Mouse (Mus musculus): ENCODE results near the gene Gm3448. TPM values are rescaled to one million over a fixed set of nuclear protein-coding genes. Genes with fewer than 3 reads are reported as not detected.
"Not testable (repeated sequence)": the region's sequence is repeated elsewhere in the genome, so short reads cannot be mapped to it uniquely, and the experiment has no call there.

Gm3448 gene
- polyA plus RNA-seq (2015; fragmentation: Nextera tagmentation; extraction: Ambion mirVana): 5.2 and 5.5 TPM in 2 replicates

DNA sequence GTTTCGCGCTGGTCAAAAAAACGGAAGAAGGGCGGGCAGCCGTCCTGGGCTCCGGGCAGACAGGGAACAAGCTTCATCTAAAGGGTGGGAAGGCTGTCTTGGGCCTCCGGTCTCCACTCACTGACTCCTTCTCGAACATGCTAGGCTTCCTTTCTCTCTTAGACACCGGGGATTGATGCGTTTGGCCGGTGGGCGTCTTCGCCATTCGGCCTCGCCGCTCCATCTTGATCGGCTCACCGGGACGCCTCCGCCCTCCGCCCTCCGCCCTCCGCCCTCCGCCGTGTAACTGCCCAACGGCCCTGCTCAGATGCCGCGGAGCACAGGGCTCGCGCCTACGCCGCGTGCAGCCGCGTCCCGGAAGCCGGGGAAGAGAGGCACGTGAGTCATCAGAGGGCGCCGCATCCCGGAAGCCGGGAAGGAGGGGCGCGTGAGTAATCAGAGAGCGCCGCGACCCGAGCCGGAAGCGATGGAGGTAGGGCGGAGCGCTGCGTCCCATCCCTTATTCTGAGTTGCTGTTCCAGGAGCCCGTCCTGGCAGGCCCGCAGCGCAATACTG is at the start of gene Gm3448, which contains the start of the genes Ermard and Tcte3:
Gene Gm3448 (minus strand): TSS at position 363 of the 555 bp plus-strand sequence.
Gene Ermard (plus strand): TSS at position 34 of the 555 bp plus-strand sequence.
Gene Tcte3 (minus strand): TSS at position 314 of the 555 bp plus-strand sequence.
- not testable (repeated sequence) for H3K27me3 ChIP-seq; H3K9ac ChIP-seq (replicated peaks); H3K36me3 ChIP-seq; H3K4me2 ChIP-seq (replicated peaks); H3K4me1 ChIP-seq; H3K9me3 ChIP-seq; H3K27ac ChIP-seq (replicated peaks)
- H3K4me3 ChIP-seq: peak within 1 kb of the TSS; percentile 25; the same call in 1 of the 2 replicates
- peak; percentile 99 for ATAC-seq (replicated peaks)
- 0% methylated on average over 15 of the region's 56 CpGs for WGBS

DNA sequence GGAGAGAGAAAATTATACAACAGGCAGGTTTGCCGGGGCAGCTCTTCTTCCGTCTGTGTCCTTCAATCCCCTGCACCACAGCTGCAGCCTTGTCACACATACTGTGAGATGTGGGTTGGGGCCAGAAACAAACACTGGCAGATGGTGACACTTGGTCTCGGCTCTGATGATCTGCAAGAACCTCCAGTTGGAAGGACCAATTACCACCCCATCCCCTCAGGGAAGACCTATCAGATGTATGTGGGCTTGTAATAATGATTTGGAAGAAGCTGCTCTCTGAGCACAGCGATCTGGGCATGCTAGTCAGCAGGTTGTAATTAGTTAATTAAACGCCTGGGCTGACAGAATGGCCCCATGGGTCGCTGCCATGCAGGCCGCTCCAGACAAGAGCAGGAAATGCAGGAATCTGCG is 47.3 kb upstream of the Gm3448 start:
- Histone ChIP-seq H3K27ac (replicated peaks) (peak overlapping the region; percentile 42), H3K4me1 (peaks cover 24% of the 10 kb centered on the region), H3K27me3 (no peaks in the 10 kb centered on the region), H3K36me3 (no peaks in the 10 kb centered on the region), H3K9me3 (no peaks in the 10 kb centered on the region), H3K4me2 (replicated peaks) (no peak overlapping the region), H3K9ac (replicated peaks) (no peak overlapping the region), H3K4me3 (no peak overlapping the region)
- ATAC-seq (replicated peaks): peak; percentile 69
- WGBS: 12% methylated on average over 8 of the region's 8 CpGs

DNA sequence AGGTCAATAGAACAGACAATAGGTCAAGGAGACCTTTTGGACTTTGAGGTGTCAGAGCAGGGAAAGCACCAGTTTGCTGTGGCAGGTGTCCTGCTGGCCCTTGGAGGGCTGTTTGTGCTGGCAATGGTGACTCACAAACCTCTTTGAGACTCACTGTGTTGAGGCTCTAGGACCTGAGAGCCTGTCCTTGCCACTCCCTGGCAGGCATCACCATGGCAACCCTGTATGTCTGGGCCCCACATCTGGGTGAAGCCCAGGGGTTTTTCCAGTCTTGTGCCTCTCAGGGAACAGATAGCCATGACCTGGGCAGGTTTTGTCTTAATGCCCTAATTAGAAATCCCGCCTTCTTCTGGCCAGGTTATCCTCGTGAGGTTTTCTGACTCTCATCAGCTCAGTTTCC is 46.8 kb upstream of the Gm3448 start:
- no peak overlapping the region for H3K9ac ChIP-seq (replicated peaks)
- H3K4me1 ChIP-seq: peaks cover 21% of the 10 kb centered on the region
- peak; percentile 49; the same call in 1 of the 2 replicates for ATAC-seq (replicated peaks)
- H3K36me3 ChIP-seq: no peaks in the 10 kb centered on the region
- no peaks in the 10 kb centered on the region for H3K27me3 ChIP-seq
- H3K4me3 ChIP-seq: no peak overlapping the region
- WGBS: 17% methylated on average over 2 of the region's 2 CpGs
- no peak overlapping the region for H3K4me2 ChIP-seq (replicated peaks)
- H3K27ac ChIP-seq (replicated peaks): peak overlapping the region; percentile 42
- no peaks in the 10 kb centered on the region for H3K9me3 ChIP-seq

DNA sequence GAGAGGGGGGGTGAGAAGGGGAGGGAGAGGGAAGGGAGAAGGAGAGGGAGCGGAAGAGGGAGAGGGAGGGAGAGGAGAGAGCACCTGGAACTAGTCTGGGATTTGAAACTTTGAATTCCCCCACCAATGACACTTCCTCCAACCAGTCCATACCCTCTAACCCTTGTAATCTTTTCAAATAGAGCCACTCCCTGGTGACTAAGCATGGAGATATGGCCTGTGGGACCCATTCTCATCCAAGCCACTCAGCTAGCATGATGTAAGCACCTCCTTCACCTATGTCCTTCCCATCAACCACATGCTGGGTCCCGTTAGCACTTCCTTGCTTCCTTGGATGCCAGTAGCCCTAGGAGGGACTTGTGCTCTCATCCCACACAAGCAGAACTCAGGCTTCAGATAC is 43.7 kb upstream of the Gm3448 start:
- Histone ChIP-seq H3K4me3 (no peak overlapping the region), H3K9me3 (no peaks in the 10 kb centered on the region), H3K27me3 (no peaks in the 10 kb centered on the region), H3K9ac (replicated peaks) (no peak overlapping the region), H3K36me3 (no peaks in the 10 kb centered on the region), H3K4me2 (replicated peaks) (no peak overlapping the region), H3K27ac (replicated peaks) (no peak overlapping the region), H3K4me1 (peaks cover 21% of the 10 kb centered on the region)
- ATAC-seq (replicated peaks): no peak
- 69% methylated on average over 2 of the region's 2 CpGs for WGBS

DNA sequence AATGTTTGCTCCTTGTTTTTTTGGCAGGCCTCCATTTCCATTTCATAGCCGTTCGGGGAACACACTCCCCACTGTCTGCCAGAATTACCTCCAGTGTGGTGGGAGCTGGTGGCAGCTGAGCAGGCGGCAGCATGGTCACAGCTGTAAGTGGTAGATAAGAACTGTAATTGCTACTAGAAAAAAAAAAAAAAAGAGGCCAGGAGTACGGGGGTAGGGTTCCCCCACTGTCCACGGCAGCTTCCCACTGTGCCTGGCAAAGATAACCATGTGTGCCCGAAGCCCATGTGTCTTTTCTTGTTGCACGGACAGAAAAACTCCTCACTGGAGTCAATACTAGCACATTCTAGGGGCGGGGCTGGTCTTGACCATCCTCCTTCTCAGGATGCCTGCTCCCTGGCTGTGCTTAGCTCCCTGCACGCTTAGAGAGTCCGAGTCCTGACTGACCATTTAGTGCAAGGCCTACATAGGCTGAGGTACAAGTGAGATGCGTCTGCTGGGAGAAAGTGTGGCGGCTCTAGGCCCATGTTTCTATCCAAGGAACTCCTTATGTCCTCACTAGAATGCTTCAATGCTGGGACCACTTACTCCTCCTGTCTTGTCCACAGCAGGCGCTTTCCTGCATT is 43.0 kb upstream of the Gm3448 start:
- H3K36me3 ChIP-seq: no peaks in the 10 kb centered on the region
- H3K4me1 ChIP-seq: peaks cover 21% of the 10 kb centered on the region
- ATAC-seq (replicated peaks): no peak
- no peaks in the 10 kb centered on the region for H3K27me3 ChIP-seq
- H3K9me3 ChIP-seq: no peaks in the 10 kb centered on the region
- no peak overlapping the region for H3K4me3 ChIP-seq
- no peak overlapping the region for H3K27ac ChIP-seq (replicated peaks)
- H3K9ac ChIP-seq (replicated peaks): no peak overlapping the region
- no peak overlapping the region for H3K4me2 ChIP-seq (replicated peaks)
- WGBS: 53% methylated on average over 13 of the region's 13 CpGs

DNA sequence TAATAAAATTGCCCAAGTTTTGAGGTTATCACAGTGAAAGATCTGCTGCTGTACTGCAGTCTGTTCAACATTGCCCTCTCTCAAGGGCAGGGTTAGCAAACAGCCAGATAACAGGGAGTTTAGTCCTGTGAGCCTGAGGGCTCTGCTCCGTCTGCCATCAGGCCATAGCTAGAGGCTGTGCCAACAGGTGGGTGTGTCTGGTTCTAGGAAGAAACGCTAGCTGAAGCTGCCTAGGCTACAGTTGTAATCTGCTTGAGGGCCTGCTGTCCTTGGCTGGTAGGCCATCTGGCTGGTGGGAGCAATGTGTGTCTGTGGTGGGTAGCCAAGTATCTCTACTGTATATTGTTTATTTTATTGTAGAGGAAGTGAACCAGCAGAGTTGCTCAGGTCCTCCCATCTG is 36.2 kb upstream of the Gm3448 start:
- H3K36me3 ChIP-seq: no peaks in the 10 kb centered on the region
- no peaks in the 10 kb centered on the region for H3K9me3 ChIP-seq
- H3K9ac ChIP-seq (replicated peaks): no peak overlapping the region
- no peak overlapping the region for H3K27ac ChIP-seq (replicated peaks)
- H3K4me1 ChIP-seq: no peaks in the 10 kb centered on the region
- ATAC-seq (replicated peaks): no peak
- H3K4me2 ChIP-seq (replicated peaks): no peak overlapping the region
- H3K27me3 ChIP-seq: no peaks in the 10 kb centered on the region
- no peak overlapping the region for H3K4me3 ChIP-seq
- 48% methylated on average over 2 of the region's 2 CpGs for WGBS

DNA sequence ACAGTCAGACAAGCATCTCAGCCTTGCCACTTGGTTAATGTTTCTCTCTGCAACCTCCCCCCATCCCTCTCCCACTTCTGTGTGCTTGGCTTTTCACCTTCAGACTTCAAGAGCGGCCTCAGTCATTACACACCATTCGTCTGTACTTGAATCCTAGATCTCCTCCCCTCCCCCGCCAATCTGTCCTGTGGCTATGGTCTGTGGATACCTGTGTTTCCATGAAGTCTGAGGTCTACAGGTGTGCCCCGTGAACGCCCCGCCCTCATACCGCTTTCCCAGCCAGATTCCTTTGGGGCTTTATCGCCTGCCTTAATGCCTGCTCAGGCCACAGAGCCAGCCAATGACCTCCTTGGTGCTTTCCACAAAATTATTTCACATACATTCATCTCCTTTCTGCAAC is 33.7 kb upstream of the Gm3448 start:
- no peak overlapping the region for H3K27ac ChIP-seq (replicated peaks)
- H3K36me3 ChIP-seq: no peaks in the 10 kb centered on the region
- ATAC-seq (replicated peaks): no peak
- H3K4me2 ChIP-seq (replicated peaks): no peak overlapping the region
- no peaks in the 10 kb centered on the region for H3K4me1 ChIP-seq
- no peaks in the 10 kb centered on the region for H3K9me3 ChIP-seq
- no peak overlapping the region for H3K9ac ChIP-seq (replicated peaks)
- WGBS: 84% methylated on average over 8 of the region's 8 CpGs
- no peaks in the 10 kb centered on the region for H3K27me3 ChIP-seq
- no peak overlapping the region for H3K4me3 ChIP-seq

DNA sequence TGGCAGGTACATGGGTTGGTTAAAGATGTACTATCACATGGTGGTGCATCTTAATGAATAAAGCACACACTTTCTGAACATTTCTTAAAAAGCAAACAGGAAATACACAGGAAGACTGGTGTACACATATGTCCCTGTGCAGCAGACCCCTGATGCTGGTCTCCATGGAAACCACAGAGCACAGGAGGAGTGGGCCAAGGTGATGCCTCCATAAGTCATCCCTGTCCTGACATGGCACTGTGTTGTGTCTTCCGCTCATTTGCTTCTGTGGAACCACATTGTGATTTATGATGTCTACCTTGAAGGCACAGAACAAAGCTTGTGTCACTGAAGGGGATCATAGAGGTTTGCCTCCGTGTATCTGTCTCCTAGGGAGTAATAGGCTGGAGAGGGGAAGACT is 30.9 kb upstream of the Gm3448 start:
- H3K9me3 ChIP-seq: no peaks in the 10 kb centered on the region
- no peak overlapping the region for H3K9ac ChIP-seq (replicated peaks)
- no peak overlapping the region for H3K27ac ChIP-seq (replicated peaks)
- ATAC-seq (replicated peaks): no peak
- H3K4me1 ChIP-seq: peaks cover 7% of the 10 kb centered on the region; the same call in 1 of the 2 replicates
- H3K4me2 ChIP-seq (replicated peaks): no peak overlapping the region
- 94% methylated on average over 2 of the region's 2 CpGs for WGBS
- no peaks in the 10 kb centered on the region for H3K27me3 ChIP-seq
- no peaks in the 10 kb centered on the region for H3K36me3 ChIP-seq
- no peak overlapping the region for H3K4me3 ChIP-seq

DNA sequence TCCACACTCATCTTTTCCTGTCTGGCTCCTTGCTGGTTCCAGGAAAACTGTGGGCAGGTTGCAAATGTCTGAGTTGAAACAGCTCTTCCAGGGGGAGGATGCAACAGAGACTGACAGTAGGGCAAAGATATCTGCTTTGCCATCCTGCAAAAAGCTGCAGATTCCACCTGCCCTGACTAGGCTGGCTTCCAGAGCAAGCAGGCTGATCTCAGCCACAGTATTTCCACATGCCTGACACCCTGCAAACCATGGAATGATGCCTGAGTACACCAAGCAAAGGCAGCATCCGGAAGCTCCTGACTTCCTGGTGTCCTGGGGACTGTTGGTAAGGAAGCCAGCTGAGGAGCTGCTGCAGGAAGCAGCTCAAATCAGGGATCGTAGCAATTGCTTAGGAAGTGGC is 27.8 kb upstream of the Gm3448 start:
- Histone ChIP-seq H3K4me2 (replicated peaks) (no peak overlapping the region), H3K9me3 (no peaks in the 10 kb centered on the region), H3K4me1 (peaks cover 15% of the 10 kb centered on the region), H3K4me3 (no peak overlapping the region), H3K36me3 (peaks cover 2% of the 10 kb centered on the region; the same call in 1 of the 2 replicates), H3K9ac (replicated peaks) (no peak overlapping the region), H3K27me3 (no peaks in the 10 kb centered on the region), H3K27ac (replicated peaks) (no peak overlapping the region)
- 73% methylated on average over 2 of the region's 2 CpGs for WGBS
- ATAC-seq (replicated peaks): no peak

DNA sequence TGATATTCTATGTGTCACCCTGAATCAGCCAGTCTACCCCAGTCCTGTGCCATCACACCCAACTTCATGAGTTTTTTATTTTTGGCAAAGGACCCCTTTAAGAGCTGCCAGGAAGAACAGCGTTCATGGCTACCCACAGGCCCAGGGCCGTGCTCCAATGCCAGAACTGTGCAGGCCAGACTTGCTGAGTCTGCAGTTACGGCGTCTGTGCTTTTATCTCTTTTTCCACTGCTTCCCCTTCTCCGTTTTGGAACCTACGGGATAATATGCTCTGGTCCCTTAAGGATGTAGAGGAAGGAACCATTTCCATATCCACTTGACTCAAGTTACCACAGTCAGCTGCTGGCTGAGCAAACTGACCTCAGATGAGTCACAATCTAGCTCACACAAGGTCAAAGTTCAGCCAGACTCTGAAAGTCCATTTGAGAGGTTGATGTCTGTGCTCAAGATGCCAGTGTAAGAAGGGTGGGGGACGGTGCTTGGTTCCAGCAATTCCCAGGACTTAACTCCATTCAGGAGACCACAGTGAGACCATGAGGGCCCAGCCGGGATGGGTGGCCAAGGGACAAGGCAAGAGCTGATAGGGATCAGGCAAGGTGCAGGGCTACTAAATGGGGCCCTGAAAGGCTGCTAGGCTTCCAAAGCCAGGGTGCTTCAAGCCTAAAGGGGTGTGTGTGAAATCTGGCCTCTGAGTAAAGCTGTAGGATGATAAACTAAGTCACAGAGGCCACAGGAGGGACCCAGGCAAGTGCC is 26.9 kb upstream of the Gm3448 start:
- peaks cover 9% of the 10 kb centered on the region; the same call in 1 of the 2 replicates for H3K36me3 ChIP-seq
- no peak overlapping the region for H3K4me2 ChIP-seq (replicated peaks)
- 64% methylated on average over 8 of the region's 8 CpGs for WGBS
- H3K4me1 ChIP-seq: peaks cover 15% of the 10 kb centered on the region
- H3K9me3 ChIP-seq: no peaks in the 10 kb centered on the region
- no peak overlapping the region for H3K9ac ChIP-seq (replicated peaks)
- no peak overlapping the region for H3K27ac ChIP-seq (replicated peaks)
- no peaks in the 10 kb centered on the region for H3K27me3 ChIP-seq
- H3K4me3 ChIP-seq: no peak overlapping the region
- no peak for ATAC-seq (replicated peaks)

DNA sequence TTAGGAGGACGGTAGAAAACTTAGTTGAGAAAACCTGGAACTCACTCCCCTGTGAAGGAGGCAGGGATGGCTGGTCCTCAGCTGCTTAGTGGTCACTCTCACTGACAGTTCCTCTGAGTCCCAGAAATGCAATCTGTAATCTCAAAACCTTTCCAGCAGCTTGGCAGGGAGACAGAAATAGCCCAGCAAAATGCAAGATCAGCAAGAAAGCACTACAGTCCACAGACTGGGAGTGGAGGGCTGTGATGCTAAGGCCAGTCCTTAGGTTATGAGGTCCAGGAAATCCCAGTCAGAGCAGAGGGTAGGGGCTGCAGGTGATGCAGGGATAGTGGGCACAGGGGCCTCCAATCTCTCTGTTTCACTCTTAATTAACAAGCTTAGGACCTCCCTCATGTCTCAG is 25.6 kb upstream of the Gm3448 start:
- no peak for ATAC-seq (replicated peaks)
- no peak overlapping the region for H3K27ac ChIP-seq (replicated peaks)
- no peak overlapping the region for H3K9ac ChIP-seq (replicated peaks)
- H3K4me3 ChIP-seq: no peak overlapping the region
- H3K27me3 ChIP-seq: no peaks in the 10 kb centered on the region
- H3K4me1 ChIP-seq: peaks cover 15% of the 10 kb centered on the region
- no peaks in the 10 kb centered on the region for H3K9me3 ChIP-seq
- H3K4me2 ChIP-seq (replicated peaks): no peak overlapping the region
- H3K36me3 ChIP-seq: peaks cover 18% of the 10 kb centered on the region; the same call in 1 of the 2 replicates
- WGBS: 53% methylated on average over 1 of the region's 1 CpGs

DNA sequence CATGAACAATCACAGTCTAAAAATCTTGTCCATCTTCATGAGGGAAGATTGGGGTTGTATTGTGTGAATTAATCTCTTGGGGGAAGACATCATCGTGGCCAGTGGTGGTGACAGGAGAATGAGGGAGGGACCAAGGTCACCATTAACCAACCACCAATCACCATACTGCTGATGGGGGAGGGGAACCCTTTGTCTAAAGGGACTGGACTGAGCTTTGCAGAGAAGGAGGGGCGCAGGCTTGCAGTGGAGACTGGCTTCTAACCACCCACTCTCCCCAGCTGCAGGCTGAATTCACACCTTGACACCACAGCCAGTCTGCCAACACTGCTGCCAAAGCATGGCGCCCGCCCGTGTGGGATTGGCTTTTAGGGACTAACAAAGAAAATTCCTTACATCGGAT is 24.7 kb upstream of the Gm3448 start:
- ATAC-seq (replicated peaks): peak; percentile 76
- H3K27me3 ChIP-seq: no peaks in the 10 kb centered on the region
- H3K4me3 ChIP-seq: peak overlapping the region; percentile 22
- peaks cover 25% of the 10 kb centered on the region for H3K36me3 ChIP-seq
- no peaks in the 10 kb centered on the region for H3K9me3 ChIP-seq
- 24% methylated on average over 6 of the region's 6 CpGs for WGBS
- peak overlapping the region; percentile 58 for H3K27ac ChIP-seq (replicated peaks)
- peak overlapping the region; percentile 43 for H3K4me2 ChIP-seq (replicated peaks)
- H3K4me1 ChIP-seq: peaks cover 15% of the 10 kb centered on the region
- H3K9ac ChIP-seq (replicated peaks): 0 out of 2 replicates have a peak overlapping the region, but pooled peaks have one; percentile 9

All from forebrain, embryonic 15.5 days (tissue).